Mouse (Mus musculus): ENCODE measurements at regions not wholly inside any gene's neighbourhood (a gene's known extent, or its start where the extent isn't known, plus 50 kb on each side); places are given as distances from the start of the nearest gene placed in this dataset.

- no peak for DNase-seq (ENCODE audit: low read depth in 3 of 3, low spot score in 3 of 3)
- no peak overlapping the region for H3K9ac ChIP-seq (replicated peaks)
- ATAC-seq (ENCODE audit: insufficient read depth): no peak
- H3K9me3 ChIP-seq (ENCODE audit: control insufficient read depth, low read length): no peaks in the 10 kb centered on the region
- no peak overlapping the region for H3K4me2 ChIP-seq (ENCODE audit: low read depth)
- no peaks in the 10 kb centered on the region for H3K4me1 ChIP-seq (replicated peaks; ENCODE audit: control insufficient read depth in 2 of 2, insufficient read depth in 2 of 2, low read length in 1 of 2)
- H3K4me3 ChIP-seq (ENCODE audit: insufficient read depth in 1 of 2, low read depth in 2 of 2, low read length in 2 of 2): no peak overlapping the region
- no peaks in the 10 kb centered on the region for H3K27me3 ChIP-seq (ENCODE audit: control insufficient read depth, insufficient read depth, low read length)
- no peak overlapping the region for H3K27ac ChIP-seq
- WGBS (ENCODE audit: insufficient replicate concordance): 5% methylated on average over 2 of the region's 2 CpGs
- TF ChIP-seq EP300 (IDR thresholded peaks at IDR 0.05; ENCODE audit: low read depth) (no peak), CTCF (IDR thresholded peaks at IDR 0.05; ENCODE audit: low read depth) (no peak)
- no peaks in the 10 kb centered on the region for H3K36me3 ChIP-seq (replicated peaks; ENCODE audit: control insufficient read depth, insufficient read depth, low read depth)
These were observed 91.7 kb upstream of the Grik1 start for GRCm38 (mm10) chr16:88381605-88382279.

DNA sequence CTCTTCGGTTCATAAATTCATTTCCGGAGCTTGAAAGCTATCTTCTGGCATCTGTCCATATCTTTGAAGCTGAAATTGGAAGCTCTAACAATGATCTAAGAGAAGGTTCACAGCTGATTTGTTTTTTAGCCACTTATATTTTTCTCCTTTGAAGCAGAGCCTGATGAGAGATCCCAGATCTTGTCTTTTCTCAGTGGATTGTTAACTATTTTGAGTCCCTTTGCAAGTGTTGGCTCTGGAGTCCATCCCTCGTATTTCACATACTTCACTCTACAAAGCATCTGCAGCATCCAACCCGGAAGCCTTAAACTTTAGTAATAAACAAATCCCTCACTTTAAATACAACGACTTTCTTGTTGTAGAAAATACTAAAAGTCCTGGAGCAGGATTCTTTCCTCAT lies 85.6 kb upstream of the Grik1 start:
- no peaks in the 10 kb centered on the region for H3K9me3 ChIP-seq (ENCODE audit: control insufficient read depth, low read length)
- no peak overlapping the region for H3K4me3 ChIP-seq (ENCODE audit: insufficient read depth in 1 of 2, low read depth in 2 of 2, low read length in 2 of 2)
- no peak for ATAC-seq (ENCODE audit: insufficient read depth)
- TF ChIP-seq EP300 (IDR thresholded peaks at IDR 0.05; ENCODE audit: low read depth) (no peak), CTCF (IDR thresholded peaks at IDR 0.05; ENCODE audit: low read depth) (no peak)
- H3K9ac ChIP-seq (replicated peaks): no peak overlapping the region
- H3K4me1 ChIP-seq (replicated peaks; ENCODE audit: control insufficient read depth in 2 of 2, insufficient read depth in 2 of 2, low read length in 1 of 2): no peaks in the 10 kb centered on the region
- no peaks in the 10 kb centered on the region for H3K27me3 ChIP-seq (ENCODE audit: control insufficient read depth, insufficient read depth, low read length)
- DNase-seq (ENCODE audit: low read depth in 3 of 3, low spot score in 3 of 3): no peak
- no peak overlapping the region for H3K4me2 ChIP-seq (ENCODE audit: low read depth)
- 53% methylated on average over 5 of the region's 5 CpGs for WGBS (ENCODE audit: insufficient replicate concordance)
- H3K36me3 ChIP-seq (replicated peaks; ENCODE audit: control insufficient read depth, insufficient read depth, low read depth): no peaks in the 10 kb centered on the region
- H3K27ac ChIP-seq: no peak overlapping the region

DNA sequence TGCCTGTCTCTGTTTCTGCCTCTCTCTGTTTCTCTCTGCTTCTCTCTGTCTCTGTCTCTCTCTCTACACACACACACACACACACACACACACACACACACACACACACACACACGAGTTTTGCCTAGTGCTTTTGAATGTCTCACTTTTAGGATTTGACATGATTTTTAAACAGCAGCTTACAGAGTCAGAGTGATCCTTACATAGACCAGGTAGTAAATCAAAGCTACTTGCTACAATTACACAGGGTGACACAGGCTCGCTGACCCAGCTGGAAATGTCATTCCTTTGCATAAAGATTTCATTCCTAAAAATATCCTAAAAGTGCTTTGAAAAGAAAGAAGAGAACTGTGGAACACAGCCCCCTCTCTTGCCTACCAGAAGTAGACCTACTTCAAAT lies 84.5 kb upstream of the Grik1 start:
- Histone ChIP-seq H3K4me2 (ENCODE audit: low read depth) (no peak overlapping the region), H3K4me3 (ENCODE audit: insufficient read depth in 1 of 2, low read depth in 2 of 2, low read length in 2 of 2) (no peak overlapping the region), H3K9ac (replicated peaks) (no peak overlapping the region), H3K36me3 (replicated peaks; ENCODE audit: control insufficient read depth, insufficient read depth, low read depth) (no peaks in the 10 kb centered on the region), H3K27me3 (ENCODE audit: control insufficient read depth, insufficient read depth, low read length) (no peaks in the 10 kb centered on the region), H3K4me1 (replicated peaks; ENCODE audit: control insufficient read depth in 2 of 2, insufficient read depth in 2 of 2, low read length in 1 of 2) (no peaks in the 10 kb centered on the region), H3K9me3 (ENCODE audit: control insufficient read depth, low read length) (no peaks in the 10 kb centered on the region), H3K27ac (no peak overlapping the region)
- DNase-seq (ENCODE audit: low read depth in 3 of 3, low spot score in 3 of 3) (no peak), ATAC-seq (ENCODE audit: insufficient read depth) (no peak)
- 29% methylated on average over 2 of the region's 2 CpGs for WGBS (ENCODE audit: insufficient replicate concordance)
- TF ChIP-seq CTCF (IDR thresholded peaks at IDR 0.05; ENCODE audit: low read depth): no peak
- no peak for TF ChIP-seq EP300 (IDR thresholded peaks at IDR 0.05; ENCODE audit: low read depth)

GRCm38 (mm10) chr16:88372034-88372433 lies 82.0 kb upstream of the Grik1 start:
- no peaks in the 10 kb centered on the region for H3K27me3 ChIP-seq (ENCODE audit: control insufficient read depth, insufficient read depth, low read length)
- no peaks in the 10 kb centered on the region for H3K36me3 ChIP-seq (replicated peaks; ENCODE audit: control insufficient read depth, insufficient read depth, low read depth)
- H3K4me1 ChIP-seq (replicated peaks; ENCODE audit: control insufficient read depth in 2 of 2, insufficient read depth in 2 of 2, low read length in 1 of 2): no peaks in the 10 kb centered on the region
- no peak overlapping the region for H3K27ac ChIP-seq
- H3K9ac ChIP-seq (replicated peaks): no peak overlapping the region
- peak; percentile 26; the same call in 1 of the 2 replicates for ATAC-seq (ENCODE audit: insufficient read depth)
- no peak overlapping the region for H3K4me2 ChIP-seq (ENCODE audit: low read depth)
- TF ChIP-seq CTCF (IDR thresholded peaks at IDR 0.05; ENCODE audit: low read depth): peak; percentile 71
- TF ChIP-seq EP300 (IDR thresholded peaks at IDR 0.05; ENCODE audit: low read depth): no peak
- H3K4me3 ChIP-seq (ENCODE audit: insufficient read depth in 1 of 2, low read depth in 2 of 2, low read length in 2 of 2): no peak overlapping the region
- no peaks in the 10 kb centered on the region for H3K9me3 ChIP-seq (ENCODE audit: control insufficient read depth, low read length)
- 35% methylated on average over 7 of the region's 7 CpGs for WGBS (ENCODE audit: insufficient replicate concordance)
- peak; percentile 2 to 4 (median 4) for DNase-seq (ENCODE audit: low read depth in 3 of 3, low spot score in 3 of 3)

DNA sequence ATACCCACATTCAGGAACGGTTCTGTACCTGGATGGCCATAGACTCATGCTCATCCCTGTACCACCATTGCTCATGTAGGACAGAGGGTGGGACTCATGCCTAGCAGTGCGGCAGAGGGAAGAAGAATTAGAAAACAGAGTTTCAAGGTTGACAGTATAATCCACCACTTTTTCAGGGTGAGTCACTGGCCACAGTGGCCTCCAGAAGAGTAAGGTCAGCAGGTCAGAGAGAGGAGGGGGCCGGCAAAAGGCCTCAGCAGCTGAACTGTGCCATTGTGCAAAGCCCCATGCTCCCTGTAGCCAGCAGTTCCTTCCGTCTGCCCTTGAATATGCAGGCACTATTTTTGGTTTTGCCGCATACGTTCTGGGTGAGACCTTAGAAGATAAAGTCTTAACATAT lies 78.1 kb upstream of the Grik1 start:
- Histone ChIP-seq H3K9ac (replicated peaks) (no peak overlapping the region), H3K4me1 (replicated peaks; ENCODE audit: control insufficient read depth in 2 of 2, insufficient read depth in 2 of 2, low read length in 1 of 2) (no peaks in the 10 kb centered on the region), H3K4me3 (ENCODE audit: insufficient read depth in 1 of 2, low read depth in 2 of 2, low read length in 2 of 2) (no peak overlapping the region), H3K27me3 (ENCODE audit: control insufficient read depth, insufficient read depth, low read length) (no peaks in the 10 kb centered on the region), H3K4me2 (ENCODE audit: low read depth) (no peak overlapping the region), H3K36me3 (replicated peaks; ENCODE audit: control insufficient read depth, insufficient read depth, low read depth) (no peaks in the 10 kb centered on the region), H3K27ac (no peak overlapping the region), H3K9me3 (ENCODE audit: control insufficient read depth, low read length) (no peaks in the 10 kb centered on the region)
- TF ChIP-seq CTCF (IDR thresholded peaks at IDR 0.05; ENCODE audit: low read depth) (no peak), EP300 (IDR thresholded peaks at IDR 0.05; ENCODE audit: low read depth) (no peak)
- ATAC-seq (ENCODE audit: insufficient read depth) (no peak), DNase-seq (ENCODE audit: low read depth in 3 of 3, low spot score in 3 of 3) (no peak)
- 48% methylated on average over 6 of the region's 6 CpGs for WGBS (ENCODE audit: insufficient replicate concordance)

All from liver, embryonic 14.5 days (tissue).